Mouse (Mus musculus): ENCODE results near the gene Clic6. TPM values are rescaled to one million over a fixed set of nuclear protein-coding genes. Genes with fewer than 3 reads are reported as not detected.
"Not testable (repeated sequence)": the region's sequence is repeated elsewhere in the genome, so short reads cannot be mapped to it uniquely, and the experiment has no call there.

Gene Clic6
- total and polyA plus RNA-seq, 2 experiments from 2014 or later = 3.5 to 6.2 TPM

DNA sequence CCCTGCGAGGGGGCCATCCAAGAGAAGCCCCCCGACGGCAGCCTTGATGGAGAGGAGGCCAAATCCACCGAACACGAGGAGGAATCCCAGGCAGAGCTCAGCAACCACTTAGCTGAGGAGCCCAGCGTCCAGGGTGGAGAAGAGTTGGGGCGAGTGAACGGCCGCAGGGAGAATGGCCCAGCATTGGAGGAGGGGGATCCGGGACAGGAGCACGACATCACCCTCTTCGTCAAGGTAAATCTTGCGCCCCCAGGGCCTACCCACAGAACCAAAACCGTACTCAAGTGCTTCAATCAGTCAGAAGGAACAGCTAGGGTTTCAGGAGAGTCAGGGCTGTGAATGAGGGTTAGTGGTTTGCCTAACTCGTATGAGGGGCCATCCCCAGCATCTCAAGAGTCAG lies 13.8 kb downstream of the Clic6 start:
- H3K36me3 ChIP-seq (ENCODE audit: insufficient read depth) = no peaks in the 10 kb centered on the region
- ATAC-seq (no peak), DNase-seq (no peak)
- H3K27ac ChIP-seq (ENCODE audit: low read depth, low read length) = no peak overlapping the region
- no peaks in the 10 kb centered on the region for H3K9me3 ChIP-seq (ENCODE audit: low read length)
- peaks cover 21% of the 10 kb centered on the region for H3K27me3 ChIP-seq (ENCODE audit: insufficient read depth, low read length)
- H3K4me3 ChIP-seq (ENCODE audit: low read depth, low read length) = peak overlapping the region; percentile 39
- H3K4me1 ChIP-seq (ENCODE audit: insufficient read depth) = peaks cover 2% of the 10 kb centered on the region
- TF ChIP-seq CTCF (IDR thresholded peaks at IDR 0.05; ENCODE audit: low read depth) = no peak
- H3K4me2 ChIP-seq (ENCODE audit: low read depth) = peak overlapping the region; percentile 74
- peak overlapping the region; percentile 47; the same call in 1 of the 2 replicates for H3K9ac ChIP-seq
- 19% methylated on average over 15 of the region's 15 CpGs for WGBS

DNA sequence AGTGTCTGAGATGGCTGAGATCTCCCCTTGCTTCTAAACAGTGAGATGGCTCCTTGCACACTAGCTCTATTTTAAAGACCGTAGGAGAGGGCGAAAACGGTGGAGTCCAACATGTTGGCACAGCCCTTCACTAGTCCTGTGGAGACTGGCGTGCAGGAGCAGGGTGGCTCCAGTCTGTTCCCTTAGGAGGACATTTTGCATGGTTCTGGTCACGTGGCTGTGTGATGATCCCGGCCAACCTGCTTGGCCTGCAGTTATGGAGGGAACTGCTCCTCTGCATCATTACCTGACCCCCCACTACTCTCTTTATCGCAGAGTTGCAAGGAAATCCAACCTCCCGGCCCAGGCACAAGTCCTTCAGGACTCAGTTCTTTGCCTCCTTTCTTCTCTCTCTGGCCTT lies 15.0 kb downstream of the Clic6 start:
- H3K27me3 ChIP-seq (ENCODE audit: insufficient read depth, low read length) = peaks cover 21% of the 10 kb centered on the region
- no peak overlapping the region for H3K27ac ChIP-seq (ENCODE audit: low read depth, low read length)
- TF ChIP-seq CTCF (IDR thresholded peaks at IDR 0.05; ENCODE audit: low read depth) = no peak
- no peak overlapping the region for H3K4me3 ChIP-seq (ENCODE audit: low read depth, low read length)
- peaks cover 2% of the 10 kb centered on the region for H3K4me1 ChIP-seq (ENCODE audit: insufficient read depth)
- DNase-seq = no peak
- H3K9ac ChIP-seq = no peak overlapping the region
- H3K4me2 ChIP-seq (ENCODE audit: low read depth) = no peak overlapping the region
- H3K9me3 ChIP-seq (ENCODE audit: low read length) = no peaks in the 10 kb centered on the region
- ATAC-seq = no peak
- 77% methylated on average over 8 of the region's 8 CpGs for WGBS
- no peaks in the 10 kb centered on the region for H3K36me3 ChIP-seq (ENCODE audit: insufficient read depth)

DNA sequence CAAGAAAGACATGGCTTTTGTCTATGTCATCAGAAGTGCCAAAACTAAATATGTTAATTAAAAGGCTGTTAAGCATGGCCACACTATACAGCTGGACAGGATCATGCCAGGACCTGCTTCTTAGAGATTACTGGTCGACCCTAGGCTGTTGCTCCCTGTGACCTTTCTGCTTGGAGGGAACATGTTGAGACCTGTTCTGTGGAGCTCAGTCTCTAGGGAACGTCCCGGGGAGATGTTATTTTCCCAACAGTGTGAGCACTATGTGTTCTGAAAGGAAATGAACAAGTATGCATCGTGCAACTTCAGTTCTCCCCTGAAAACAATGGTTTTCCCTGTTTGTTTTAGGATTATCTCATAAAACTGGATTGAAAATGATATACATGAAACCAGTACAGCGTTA lies 17.6 kb downstream of the Clic6 start:
- no peak for ATAC-seq
- H3K27me3 ChIP-seq (ENCODE audit: insufficient read depth, low read length) = peaks cover 14% of the 10 kb centered on the region
- DNase-seq = no peak
- no peak overlapping the region for H3K4me3 ChIP-seq (ENCODE audit: low read depth, low read length)
- H3K9me3 ChIP-seq (ENCODE audit: low read length) = no peaks in the 10 kb centered on the region
- H3K27ac ChIP-seq (ENCODE audit: low read depth, low read length) = no peak overlapping the region
- no peak for TF ChIP-seq CTCF (IDR thresholded peaks at IDR 0.05; ENCODE audit: low read depth)
- H3K4me2 ChIP-seq (ENCODE audit: low read depth) = no peak overlapping the region
- H3K4me1 ChIP-seq (ENCODE audit: insufficient read depth) = peaks cover 2% of the 10 kb centered on the region
- H3K36me3 ChIP-seq (ENCODE audit: insufficient read depth) = no peaks in the 10 kb centered on the region
- 76% methylated on average over 5 of the region's 5 CpGs for WGBS
- no peak overlapping the region for H3K9ac ChIP-seq

DNA sequence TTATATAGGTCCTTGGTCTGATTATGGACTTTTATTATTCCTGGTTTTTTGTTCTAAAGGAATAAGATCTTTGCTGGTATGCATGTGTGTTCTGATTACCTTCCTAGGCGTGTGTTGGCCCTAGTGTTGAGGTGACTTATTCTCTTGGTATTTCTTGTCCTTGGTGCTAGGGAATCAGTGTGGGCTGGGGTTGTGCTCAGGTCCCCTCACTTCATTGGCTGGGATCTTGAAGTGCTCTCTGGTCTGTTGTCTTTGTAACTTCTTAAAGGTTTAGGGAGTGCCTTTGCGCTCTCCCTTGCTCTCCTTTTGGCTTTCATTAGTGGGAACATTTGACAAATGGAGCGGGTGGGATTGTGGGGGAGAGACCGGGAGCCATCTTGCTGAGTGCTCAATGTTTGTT lies 22.0 kb downstream of the Clic6 start:
- Histone ChIP-seq H3K4me3 (ENCODE audit: low read depth, low read length) (no peak overlapping the region), H3K9me3 (ENCODE audit: low read length) (no peaks in the 10 kb centered on the region), H3K36me3 (ENCODE audit: insufficient read depth) (no peaks in the 10 kb centered on the region), H3K4me1 (ENCODE audit: insufficient read depth) (peaks cover 6% of the 10 kb centered on the region), H3K4me2 (ENCODE audit: low read depth) (no peak overlapping the region), H3K27me3 (ENCODE audit: insufficient read depth, low read length) (no peaks in the 10 kb centered on the region), H3K9ac (no peak overlapping the region), H3K27ac (ENCODE audit: low read depth, low read length) (no peak overlapping the region)
- ATAC-seq (no peak), DNase-seq (no peak)
- 92% methylated on average over 4 of the region's 4 CpGs for WGBS
- TF ChIP-seq CTCF (IDR thresholded peaks at IDR 0.05; ENCODE audit: low read depth) = no peak

DNA sequence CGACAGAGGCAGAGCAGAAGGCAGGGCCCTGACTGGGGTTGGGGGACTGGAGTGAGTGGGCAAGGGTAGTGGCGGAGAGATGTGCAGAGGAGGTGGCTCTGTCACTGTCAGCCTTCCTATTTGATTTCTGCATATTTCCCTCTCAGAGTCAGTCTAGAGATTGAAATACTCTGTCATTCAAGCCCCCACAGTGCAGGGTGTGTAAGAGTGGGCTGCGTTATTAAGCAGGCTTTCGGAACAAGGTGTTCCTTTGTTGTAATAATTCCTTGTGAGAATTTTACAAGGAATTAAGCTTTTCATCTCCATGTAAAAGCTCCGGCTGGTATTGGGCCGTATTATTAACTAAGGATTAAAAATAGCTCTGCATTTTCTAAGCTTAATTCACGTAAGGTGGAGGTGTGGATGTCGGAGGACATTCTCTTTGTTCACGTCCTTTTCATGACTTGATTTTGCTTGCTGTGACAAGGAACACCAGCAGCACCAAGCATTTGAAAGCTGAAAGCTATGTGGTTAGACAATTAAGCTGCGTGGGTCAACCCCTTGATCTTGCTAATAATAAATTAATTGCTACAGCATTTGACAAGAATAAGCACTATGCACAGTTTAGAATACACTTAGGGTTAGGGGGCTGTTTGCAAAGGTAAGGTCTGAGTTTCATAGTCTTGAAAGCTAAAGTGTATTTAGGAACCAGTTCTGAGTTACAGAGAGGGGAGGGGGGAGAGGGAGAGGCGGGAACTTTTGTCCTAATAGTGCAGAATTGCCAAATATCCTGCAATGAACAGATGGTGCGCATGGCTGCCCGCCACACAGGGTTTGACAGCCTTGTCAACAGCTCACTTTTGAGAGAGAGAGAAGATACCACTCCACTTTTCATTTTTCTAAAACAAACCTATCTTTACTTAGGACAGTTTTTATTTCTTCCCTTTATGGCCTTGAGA lies 25.6 kb downstream of the Clic6 start:
- no peak overlapping the region for H3K9ac ChIP-seq
- H3K4me3 ChIP-seq (ENCODE audit: low read depth, low read length) = no peak overlapping the region
- peak; percentile 87 for ATAC-seq
- H3K36me3 ChIP-seq (ENCODE audit: insufficient read depth) = no peaks in the 10 kb centered on the region
- H3K4me1 ChIP-seq (ENCODE audit: insufficient read depth) = peaks cover 6% of the 10 kb centered on the region
- H3K4me2 ChIP-seq (ENCODE audit: low read depth) = no peak overlapping the region
- no peaks in the 10 kb centered on the region for H3K9me3 ChIP-seq (ENCODE audit: low read length)
- peak overlapping the region; percentile 70; the same call in 1 of the 2 replicates for H3K27ac ChIP-seq (ENCODE audit: low read depth, low read length)
- TF ChIP-seq CTCF (IDR thresholded peaks at IDR 0.05; ENCODE audit: low read depth) = no peak
- WGBS = 21% methylated on average over 13 of the region's 13 CpGs
- peak; percentile 72 for DNase-seq
- no peaks in the 10 kb centered on the region for H3K27me3 ChIP-seq (ENCODE audit: insufficient read depth, low read length)

DNA sequence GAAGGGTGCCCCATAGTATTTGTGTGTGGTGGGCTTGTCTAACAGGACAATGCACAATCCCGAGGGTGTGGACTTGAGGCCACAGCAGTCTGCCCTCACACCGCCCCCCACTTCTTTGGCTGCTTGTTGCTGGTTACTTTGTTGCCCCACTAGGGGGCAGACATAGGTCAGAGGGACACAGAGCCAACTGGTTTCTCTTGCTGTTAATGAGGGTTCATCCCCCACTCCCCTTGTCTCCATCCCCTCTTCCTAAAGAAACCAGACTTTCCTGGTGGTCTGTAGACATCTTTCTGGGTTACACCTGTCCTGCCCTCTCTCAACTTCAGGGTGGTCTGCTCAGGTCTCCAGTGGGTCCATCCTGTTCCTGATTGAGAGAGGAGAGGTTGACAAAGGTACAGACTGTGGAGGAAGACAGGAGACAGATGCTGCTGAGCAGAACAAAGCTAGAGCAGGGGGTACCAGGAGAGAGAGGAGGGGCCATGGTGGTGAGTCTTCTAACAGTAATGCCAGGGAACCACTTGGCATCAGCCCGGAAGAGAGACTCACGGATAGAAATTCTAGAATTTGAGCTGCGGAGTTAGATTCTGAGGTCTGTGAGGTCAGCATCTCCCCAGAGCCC lies 26.3 kb downstream of the Clic6 start:
- DNase-seq (peak; percentile 55), ATAC-seq (peak; percentile 23; the same call in 1 of the 2 replicates)
- H3K9ac ChIP-seq = no peak overlapping the region
- H3K4me2 ChIP-seq (ENCODE audit: low read depth) = no peak overlapping the region
- no peaks in the 10 kb centered on the region for H3K36me3 ChIP-seq (ENCODE audit: insufficient read depth)
- peak; percentile 62 for TF ChIP-seq CTCF (IDR thresholded peaks at IDR 0.05; ENCODE audit: low read depth)
- peak overlapping the region; percentile 70 for H3K27ac ChIP-seq (ENCODE audit: low read depth, low read length)
- WGBS = 33% methylated on average over 5 of the region's 5 CpGs
- no peaks in the 10 kb centered on the region for H3K9me3 ChIP-seq (ENCODE audit: low read length)
- H3K27me3 ChIP-seq (ENCODE audit: insufficient read depth, low read length) = no peaks in the 10 kb centered on the region
- H3K4me3 ChIP-seq (ENCODE audit: low read depth, low read length) = no peak overlapping the region
- H3K4me1 ChIP-seq (ENCODE audit: insufficient read depth) = peaks cover 6% of the 10 kb centered on the region

DNA sequence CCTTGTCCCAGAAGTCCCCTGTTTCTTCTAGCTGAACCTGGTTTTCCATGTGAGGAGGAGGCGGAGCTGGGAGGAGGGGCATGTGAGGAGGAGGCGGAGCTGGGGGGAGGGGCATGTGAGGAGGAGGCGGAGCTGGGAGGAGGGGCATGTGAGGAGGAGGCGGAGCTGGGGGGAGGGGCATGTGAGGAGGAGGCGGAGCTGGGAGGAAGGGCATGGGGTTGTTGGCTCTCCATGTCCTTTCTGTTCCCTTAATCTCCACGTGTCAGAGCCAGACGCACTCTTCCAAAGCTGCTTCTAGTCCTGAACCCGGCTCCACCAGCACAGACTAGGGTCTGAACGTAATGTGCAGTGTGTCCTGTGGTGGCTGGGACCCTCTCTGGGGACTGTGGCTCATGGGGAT lies 29.4 kb downstream of the Clic6 start:
- H3K27ac ChIP-seq (ENCODE audit: low read depth, low read length); H3K36me3 ChIP-seq (ENCODE audit: insufficient read depth); H3K27me3 ChIP-seq (ENCODE audit: insufficient read depth, low read length); ATAC-seq; H3K4me2 ChIP-seq (ENCODE audit: low read depth); H3K9ac ChIP-seq; DNase-seq; H3K4me1 ChIP-seq (ENCODE audit: insufficient read depth); H3K9me3 ChIP-seq (ENCODE audit: low read length); H3K4me3 ChIP-seq (ENCODE audit: low read depth, low read length): not testable (repeated sequence)
- WGBS = 79% methylated on average over 9 of the region's 9 CpGs
